Mouse (Mus musculus) embryonic facial prominence, embryonic 12.5 days (tissue): ENCODE data around the gene Slit3. TPM values are rescaled to one million over a fixed set of nuclear protein-coding genes. Genes with fewer than 3 reads are reported as not detected.

ENCODE experiments used
- ATAC-seq: fragments of 200-750 bp; cut with Nextera tagmentation; 2 replicates; pipeline ENCODE4 v1.8.0; 2017; ENCODE audit not compliant: insufficient number of reproducible peaks, insufficient read depth, low FRiP score, low TSS enrichment
- H3K27ac ChIP-seq: fragments of 300-500 bp; sonication (generic); 2 replicates; pipeline ENCODE4 v1.5.1; 2016; ENCODE audit warnings: mild to moderate bottlenecking
- H3K27me3 ChIP-seq: fragments of 300-500 bp; sonication (generic); 2 replicates; pipeline ENCODE4 v1.6.1; 2016; ENCODE audit warnings: mild to moderate bottlenecking, moderate library complexity
- H3K36me3 ChIP-seq: fragments of 300-500 bp; sonication (generic); 2 replicates; pipeline ENCODE4 v1.6.1; 2016; ENCODE audit warnings: mild to moderate bottlenecking
- H3K4me1 ChIP-seq: fragments of 300-500 bp; sonication (generic); 2 replicates; pipeline ENCODE4 v1.6.1; 2016
- H3K4me2 ChIP-seq: fragments of 300-500 bp; sonication (generic); replicated peaks from 2 replicates; pipeline ENCODE4 v1.6.1; 2016; ENCODE audit warnings: mild to moderate bottlenecking, moderate library complexity
- H3K4me3 ChIP-seq: fragments of 300-500 bp; sonication (generic); 2 replicates; pipeline ENCODE4 v1.5.1; 2016; ENCODE audit warnings: mild to moderate bottlenecking
- H3K9ac ChIP-seq: fragments of 300-500 bp; sonication (generic); 2 replicates; pipeline ENCODE4 v1.6.1; 2016; ENCODE audit warnings: mild to moderate bottlenecking, moderate library complexity
- H3K9me3 ChIP-seq: fragments of 300-500 bp; sonication (generic); 2 replicates; pipeline ENCODE4 v1.6.1; 2016; ENCODE audit warnings: mild to moderate bottlenecking, moderate library complexity
- WGBS: fragments of 180-500 bp; shearing (Covaris S2); methylation state at CpG from one replicate; pipeline ENCODE4 v1.1.7; 2016; 5-methylcytosine and 5-hydroxymethylcytosine counted together
- polyA plus RNA-seq: library from polyadenylated mRNA; unstranded; fragments of >200 nt; fragmentation: Nextera tagmentation; extraction: Ambion mirVana; gene quantifications from 2 replicates; pipeline ENCODE4 v1.2.1, GENCODE M21; 2016

Gene Slit3
- polyA plus RNA-seq, 1 experiment from 2014 or later: 33.5 TPM

DNA sequence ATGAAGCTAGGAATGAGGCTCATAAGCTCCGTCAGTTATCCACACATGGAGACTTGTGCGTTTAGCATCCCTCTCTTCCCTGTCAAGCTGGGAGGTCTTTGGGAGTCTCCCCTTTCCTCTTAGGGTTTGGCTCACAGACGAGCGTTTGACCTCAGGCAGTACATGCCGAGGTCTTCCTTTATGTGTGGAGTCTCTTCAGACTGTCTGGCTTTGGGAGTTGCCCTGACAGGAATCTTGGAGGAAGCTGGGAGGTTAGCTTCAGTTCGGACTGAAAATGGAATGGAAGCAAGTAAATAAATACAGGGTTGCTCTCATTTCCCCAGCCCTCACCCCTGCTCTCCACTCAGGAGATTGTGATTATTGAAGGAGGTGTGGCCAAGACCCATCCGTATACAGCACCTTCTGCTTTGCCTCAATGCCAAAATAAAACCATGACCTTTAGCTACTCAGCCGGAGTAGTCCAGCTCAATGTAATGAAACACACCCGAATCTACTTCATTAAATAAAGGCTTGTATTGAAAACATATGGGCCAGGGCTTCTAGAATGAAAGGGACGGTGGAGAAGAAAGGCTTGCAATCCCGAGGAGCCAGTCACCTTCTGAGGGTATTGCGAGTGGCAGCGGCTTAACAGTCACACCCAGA lies 297.0 kb downstream of the Slit3 start:
- no peaks in the 10 kb centered on the region for H3K36me3 ChIP-seq
- H3K9me3 ChIP-seq: no peaks in the 10 kb centered on the region
- no peak for ATAC-seq
- 21% methylated on average over 13 of the region's 13 CpGs for WGBS
- no peak overlapping the region for H3K9ac ChIP-seq
- peaks cover 44% of the 10 kb centered on the region for H3K4me1 ChIP-seq
- H3K27me3 ChIP-seq: no peaks in the 10 kb centered on the region
- H3K27ac ChIP-seq: peak overlapping the region; percentile 46; the same call in 1 of the 2 replicates
- no peak overlapping the region; the same call in 1 of the 2 replicates for H3K4me2 ChIP-seq
- no peak overlapping the region for H3K4me3 ChIP-seq

- H3K9ac ChIP-seq: no peak overlapping the region
- H3K4me3 ChIP-seq: no peak overlapping the region
- no peak for ATAC-seq
- no peaks in the 10 kb centered on the region for H3K9me3 ChIP-seq
- no peaks in the 10 kb centered on the region for H3K36me3 ChIP-seq
- H3K27me3 ChIP-seq: no peaks in the 10 kb centered on the region
- H3K27ac ChIP-seq: no peak overlapping the region
- WGBS: 73% methylated on average over 5 of the region's 5 CpGs
- H3K4me1 ChIP-seq: peaks cover 44% of the 10 kb centered on the region
- H3K4me2 ChIP-seq: no peak overlapping the region
Observed at GRCm38 (mm10) chr11:35419013-35419412, 298.0 kb downstream of the Slit3 start.

- Histone ChIP-seq H3K27ac (no peak overlapping the region), H3K27me3 (no peaks in the 10 kb centered on the region), H3K4me1 (peaks cover 26% of the 10 kb centered on the region), H3K4me2 (no peak overlapping the region), H3K36me3 (no peaks in the 10 kb centered on the region), H3K9me3 (no peaks in the 10 kb centered on the region), H3K9ac (no peak overlapping the region), H3K4me3 (no peak overlapping the region)
- ATAC-seq: no peak
- WGBS: 57% methylated on average over 4 of the region's 4 CpGs
Observed at GRCm38 (mm10) chr11:35421728-35422127, 300.7 kb downstream of the Slit3 start.

DNA sequence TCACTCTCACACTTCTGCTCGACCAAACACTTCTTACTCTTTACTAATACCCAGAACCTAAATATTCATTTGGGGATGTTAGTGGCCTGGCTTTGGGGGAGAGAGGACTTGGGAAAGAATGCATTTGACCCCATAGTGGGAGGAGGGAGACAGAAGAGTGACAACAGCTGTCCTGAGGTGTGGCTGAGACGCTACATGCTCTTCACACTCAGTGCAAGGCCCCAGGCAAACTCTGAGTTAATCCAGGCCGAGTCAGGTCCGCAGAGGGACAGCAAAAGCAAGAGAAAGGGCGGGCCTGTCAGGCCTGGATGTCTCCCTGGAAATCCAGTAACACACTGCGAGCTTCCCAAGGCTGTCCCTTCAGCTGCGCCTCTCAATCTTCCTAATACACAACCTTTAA lies 307.0 kb downstream of the Slit3 start:
- 52% methylated on average over 7 of the region's 7 CpGs for WGBS
- Histone ChIP-seq H3K27ac (no peak overlapping the region), H3K9ac (no peak overlapping the region), H3K9me3 (no peaks in the 10 kb centered on the region), H3K27me3 (no peaks in the 10 kb centered on the region), H3K4me3 (no peak overlapping the region), H3K4me2 (no peak overlapping the region), H3K36me3 (no peaks in the 10 kb centered on the region), H3K4me1 (no peaks in the 10 kb centered on the region)
- no peak for ATAC-seq

GRCm38 (mm10) chr11:35431130-35431529 lies 310.1 kb downstream of the Slit3 start:
- 79% methylated on average over 8 of the region's 8 CpGs for WGBS
- Histone ChIP-seq H3K4me2 (no peak overlapping the region), H3K4me3 (no peak overlapping the region), H3K36me3 (no peaks in the 10 kb centered on the region), H3K27me3 (no peaks in the 10 kb centered on the region), H3K9me3 (no peaks in the 10 kb centered on the region), H3K4me1 (no peaks in the 10 kb centered on the region), H3K9ac (no peak overlapping the region), H3K27ac (no peak overlapping the region)
- ATAC-seq: no peak

GRCm38 (mm10) chr11:35437510-35437909 lies 316.5 kb downstream of the Slit3 start:
- Histone ChIP-seq H3K36me3 (no peaks in the 10 kb centered on the region), H3K27me3 (no peaks in the 10 kb centered on the region), H3K4me3 (no peak overlapping the region), H3K4me2 (no peak overlapping the region), H3K4me1 (peaks cover 8% of the 10 kb centered on the region; the same call in 1 of the 2 replicates), H3K9me3 (no peaks in the 10 kb centered on the region), H3K27ac (no peak overlapping the region), H3K9ac (no peak overlapping the region)
- ATAC-seq: no peak
- WGBS: 39% methylated on average over 6 of the region's 6 CpGs

GRCm38 (mm10) chr11:35440186-35440585 lies 319.2 kb downstream of the Slit3 start:
- no peaks in the 10 kb centered on the region for H3K27me3 ChIP-seq
- no peak overlapping the region for H3K27ac ChIP-seq
- WGBS: 57% methylated on average over 11 of the region's 11 CpGs
- no peak overlapping the region for H3K4me3 ChIP-seq
- ATAC-seq: no peak
- no peak overlapping the region for H3K9ac ChIP-seq
- H3K4me1 ChIP-seq: peaks cover 21% of the 10 kb centered on the region
- H3K9me3 ChIP-seq: no peaks in the 10 kb centered on the region
- H3K4me2 ChIP-seq: no peak overlapping the region
- no peaks in the 10 kb centered on the region for H3K36me3 ChIP-seq

- Histone ChIP-seq H3K9ac (no peak overlapping the region), H3K4me3 (no peak overlapping the region), H3K27me3 (no peaks in the 10 kb centered on the region), H3K27ac (no peak overlapping the region), H3K9me3 (no peaks in the 10 kb centered on the region), H3K4me1 (peaks cover 33% of the 10 kb centered on the region), H3K36me3 (no peaks in the 10 kb centered on the region), H3K4me2 (no peak overlapping the region)
- no peak for ATAC-seq
- WGBS: 56% methylated on average over 6 of the region's 6 CpGs
Observed at GRCm38 (mm10) chr11:35444489-35445100, 323.6 kb downstream of the Slit3 start.

DNA sequence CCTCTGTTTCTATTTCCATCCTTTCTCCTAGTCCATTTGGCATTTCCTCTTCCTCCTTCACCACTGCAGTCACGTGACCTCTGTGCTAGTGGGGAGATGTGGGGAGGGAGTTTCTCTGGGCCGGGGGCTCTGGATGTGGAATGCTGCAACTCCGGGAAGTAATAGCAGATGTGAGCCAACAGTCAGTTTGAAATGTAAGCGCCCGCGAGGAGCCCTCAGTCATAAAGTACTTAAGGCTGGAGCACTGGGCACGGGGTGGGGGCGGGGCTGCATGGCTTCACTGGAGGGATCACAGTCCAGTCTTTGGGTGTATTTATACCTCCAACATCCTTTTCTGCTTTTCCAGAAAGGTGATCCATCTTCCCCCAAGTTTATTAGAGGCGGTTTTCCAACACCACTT lies 326.9 kb downstream of the Slit3 start:
- no peak for ATAC-seq
- Histone ChIP-seq H3K27ac (no peak overlapping the region), H3K36me3 (no peaks in the 10 kb centered on the region), H3K9ac (no peak overlapping the region), H3K27me3 (no peaks in the 10 kb centered on the region), H3K9me3 (no peaks in the 10 kb centered on the region), H3K4me1 (peaks cover 54% of the 10 kb centered on the region), H3K4me2 (no peak overlapping the region), H3K4me3 (no peak overlapping the region)
- 29% methylated on average over 9 of the region's 9 CpGs for WGBS

DNA sequence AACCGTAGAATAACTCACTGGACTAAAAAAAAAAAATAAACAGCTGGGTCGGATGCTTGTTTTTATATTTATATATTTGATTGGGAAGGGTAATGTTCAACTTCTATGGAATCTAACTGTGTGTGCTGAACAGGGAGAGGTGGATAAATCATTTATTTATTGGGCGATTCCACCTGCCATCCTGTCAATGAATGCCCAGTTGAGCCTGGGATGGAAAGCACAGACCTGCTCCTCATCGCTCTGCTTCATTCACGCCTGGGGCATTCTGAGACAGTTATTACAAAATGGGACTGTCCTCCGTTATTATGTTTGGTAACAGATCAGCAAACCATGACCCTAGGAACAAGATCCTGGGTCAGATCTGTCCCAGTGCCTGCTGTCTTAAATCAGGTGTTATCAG lies 328.2 kb downstream of the Slit3 start:
- Histone ChIP-seq H3K4me3 (no peak overlapping the region), H3K4me2 (no peak overlapping the region), H3K27me3 (0 out of 2 replicates have a peak, but pooled peaks cover 3% of the 10 kb centered on the region), H3K9me3 (no peaks in the 10 kb centered on the region), H3K27ac (no peak overlapping the region), H3K9ac (no peak overlapping the region), H3K36me3 (no peaks in the 10 kb centered on the region), H3K4me1 (peaks cover 58% of the 10 kb centered on the region)
- WGBS: 86% methylated on average over 6 of the region's 6 CpGs
- no peak for ATAC-seq

GRCm38 (mm10) chr11:35451636-35452035 lies 330.6 kb downstream of the Slit3 start:
- Histone ChIP-seq H3K9ac (no peak overlapping the region), H3K4me1 (peaks cover 54% of the 10 kb centered on the region), H3K4me3 (no peak overlapping the region), H3K36me3 (no peaks in the 10 kb centered on the region), H3K4me2 (no peak overlapping the region), H3K27ac (no peak overlapping the region), H3K27me3 (0 out of 2 replicates have a peak, but pooled peaks cover 3% of the 10 kb centered on the region), H3K9me3 (no peaks in the 10 kb centered on the region)
- 12% methylated on average over 4 of the region's 4 CpGs for WGBS
- ATAC-seq: no peak

GRCm38 (mm10) chr11:35452413-35452812 lies 331.4 kb downstream of the Slit3 start:
- WGBS: 33% methylated on average over 5 of the region's 5 CpGs
- H3K4me1 ChIP-seq: peaks cover 50% of the 10 kb centered on the region
- H3K4me2 ChIP-seq: no peak overlapping the region
- H3K27ac ChIP-seq: no peak overlapping the region
- 0 out of 2 replicates have a peak, but pooled peaks cover 3% of the 10 kb centered on the region for H3K27me3 ChIP-seq
- H3K36me3 ChIP-seq: no peaks in the 10 kb centered on the region
- H3K9ac ChIP-seq: no peak overlapping the region
- no peaks in the 10 kb centered on the region for H3K9me3 ChIP-seq
- no peak overlapping the region for H3K4me3 ChIP-seq
- ATAC-seq: no peak
